Mouse (Mus musculus) heart, adult 11 months (tissue): ENCODE measurements around the gene Bad.
A peak's percentile ranks its signal among the peaks of the same experiment; 100 is the strongest.

ENCODE experiments used
- DNase-seq: peaks from one replicate; pipeline ENCODE4 v3.0.0; 2022

Bad gene

DNA sequence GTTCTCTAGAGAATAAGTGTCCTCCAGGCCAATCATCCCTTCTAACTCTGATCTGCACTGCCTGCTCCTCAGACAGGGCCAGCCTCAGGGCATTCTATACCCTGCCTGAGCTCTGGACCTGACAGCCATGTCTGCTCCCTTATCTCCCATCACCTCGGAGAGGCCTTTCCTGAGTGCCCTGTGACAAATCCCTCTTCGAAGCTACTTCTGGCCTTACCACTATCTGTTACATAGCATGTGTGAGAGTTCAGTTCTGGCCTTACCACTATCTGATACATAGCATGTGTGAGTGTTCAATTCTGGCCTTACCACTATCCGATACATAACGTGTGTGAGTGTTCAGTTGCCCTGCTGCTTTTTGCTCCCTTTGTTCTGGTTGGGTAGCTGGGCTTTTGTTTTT, 26.4 kb upstream of the Bad start:
- DNase-seq = peak; percentile 86

DNA sequence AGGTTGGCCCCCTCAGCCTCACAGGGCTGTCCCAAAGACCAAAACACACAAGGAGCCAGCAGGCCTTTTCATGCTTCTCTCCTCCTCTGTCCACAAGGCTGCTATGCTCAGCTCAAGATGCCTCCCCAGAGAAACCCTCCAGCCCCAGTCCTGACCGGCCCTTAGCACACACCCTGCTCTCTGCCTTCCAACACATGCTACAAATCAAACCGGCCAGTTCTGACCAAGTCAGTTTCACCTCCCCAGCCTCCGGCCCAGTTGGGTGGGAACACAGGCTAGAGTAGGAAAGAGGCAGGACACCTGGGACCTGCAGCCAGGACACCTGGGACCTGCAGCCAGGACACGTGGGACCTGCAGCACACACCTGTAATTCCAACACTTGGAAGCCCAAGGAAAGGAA, 25.2 kb upstream of the Bad start:
- peak; percentile 88 for DNase-seq

DNA sequence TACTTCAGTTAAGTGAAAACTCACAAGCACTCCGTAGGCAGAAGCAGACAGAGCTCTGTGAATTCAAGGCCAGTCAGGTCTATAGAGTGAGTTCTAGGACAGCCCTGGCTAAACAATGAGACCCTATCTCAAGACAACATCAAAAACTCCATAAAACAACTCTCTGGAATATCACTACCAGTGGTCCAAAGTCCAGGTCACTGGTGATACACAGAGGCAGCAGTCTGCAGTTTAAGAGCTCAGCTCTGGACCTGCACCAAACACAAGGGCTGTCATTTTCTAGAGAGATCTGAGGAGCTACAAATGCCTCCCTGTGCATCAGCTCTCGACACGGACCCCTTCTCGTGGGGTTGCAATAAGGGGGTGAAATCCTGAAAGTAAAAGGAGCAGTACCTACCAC, 23.3 kb upstream of the Bad start:
- DNase-seq = no peak

DNA sequence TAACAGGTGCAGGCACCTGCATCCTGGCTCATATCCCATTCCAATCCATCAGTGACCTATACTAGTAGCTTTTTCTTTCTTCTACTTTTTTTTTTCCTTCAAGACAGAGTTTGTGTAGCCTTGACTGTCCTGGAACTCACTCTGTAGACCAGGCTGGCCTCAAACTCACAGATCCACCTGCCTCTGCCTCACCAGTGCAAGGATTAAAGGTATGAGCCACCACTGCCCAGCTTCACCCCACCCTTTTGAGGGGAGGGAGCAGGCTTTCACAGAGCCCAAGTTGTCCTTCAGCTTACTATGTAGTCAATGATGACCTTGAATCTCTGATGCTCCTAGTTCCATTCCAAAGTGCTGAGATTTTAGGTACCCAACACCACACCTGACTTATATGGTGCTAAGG, 22.2 kb upstream of the Bad start:
- DNase-seq = peak; percentile 91

DNA sequence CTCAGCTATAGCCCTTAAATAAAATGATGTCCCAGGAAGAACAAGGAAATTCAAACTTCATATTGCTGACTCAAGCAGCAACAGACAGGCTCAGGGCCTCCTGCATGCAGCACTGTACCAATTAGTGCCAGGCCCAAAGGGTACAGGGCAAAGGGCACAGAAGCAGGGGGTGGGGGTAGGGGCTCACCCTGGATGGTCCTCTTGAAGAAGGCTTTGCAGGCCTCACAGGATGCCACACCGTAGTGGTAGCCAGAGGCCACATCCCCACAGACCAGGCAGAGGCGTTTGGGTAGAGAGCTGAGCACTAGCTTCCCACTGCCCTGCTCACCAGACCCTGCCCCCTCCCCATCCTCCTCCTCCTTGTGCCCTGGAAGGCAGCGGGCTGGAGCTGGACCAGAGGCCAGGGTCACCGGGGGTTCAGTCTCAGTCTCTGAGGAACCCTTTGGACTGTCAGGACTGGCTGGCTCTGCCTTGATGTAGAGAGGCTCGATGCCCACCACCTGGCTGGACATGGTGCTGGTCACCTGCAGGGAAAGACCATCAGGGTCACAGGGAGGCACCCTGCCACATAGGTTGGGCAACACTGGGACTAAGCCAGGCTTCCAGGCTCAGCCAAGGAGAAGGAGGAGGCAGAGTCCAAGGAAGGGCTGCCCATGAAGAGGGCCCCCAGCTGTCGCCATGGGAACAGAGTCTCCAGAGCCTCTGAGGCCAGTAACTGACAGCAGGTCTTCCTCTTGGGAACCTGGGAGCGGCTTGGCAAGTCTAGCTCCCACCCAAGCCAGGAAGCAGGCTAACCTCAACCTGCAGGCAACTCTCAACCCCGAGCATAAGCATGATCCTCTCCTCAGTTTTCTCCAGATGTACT, 21.6 kb upstream of the Bad start:
- peak; percentile 98 for DNase-seq

DNA sequence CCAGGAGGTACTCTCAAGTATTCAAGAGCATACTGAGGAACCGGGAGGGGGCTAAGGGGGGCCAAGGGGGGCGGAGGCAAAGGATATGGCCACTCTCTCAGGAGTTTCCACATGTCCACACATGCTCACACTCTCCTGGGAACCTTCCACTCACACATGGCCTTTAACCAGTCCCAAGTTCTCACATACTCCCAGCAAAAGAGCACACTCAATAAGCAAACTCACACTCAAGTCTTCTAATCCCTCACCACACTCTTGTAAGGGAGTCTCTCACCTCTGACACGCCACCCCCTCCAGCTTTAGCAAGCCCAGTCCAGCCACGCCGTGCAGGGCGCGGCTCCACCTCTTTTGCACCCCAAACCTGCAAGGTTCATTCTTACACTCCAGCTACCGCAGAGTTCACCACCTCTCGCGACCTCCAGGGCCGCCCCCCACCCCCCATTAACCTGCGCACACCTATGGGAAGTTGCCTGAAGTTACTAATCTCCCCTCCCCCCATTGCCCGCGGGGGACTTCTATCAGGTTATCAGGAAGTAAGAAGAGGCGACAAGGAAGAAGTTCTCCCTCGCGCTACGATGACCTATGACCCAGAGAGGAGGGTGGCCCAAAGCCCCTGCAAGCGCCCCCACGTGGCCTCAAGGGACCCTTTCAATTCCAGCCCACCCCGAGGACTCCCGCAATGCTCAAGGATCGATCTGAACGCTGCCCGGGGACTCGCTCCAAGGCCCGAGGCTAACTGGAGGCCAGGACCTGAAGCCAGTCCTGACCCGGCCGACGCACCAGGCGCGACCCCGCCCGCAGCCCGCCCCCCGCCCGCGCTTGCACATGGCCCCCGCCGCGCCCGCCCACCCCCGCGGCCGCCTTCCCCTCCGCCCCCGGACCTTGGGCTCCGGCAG, 20.7 kb upstream of the Bad start:
- peak; percentile 98 for DNase-seq

DNA sequence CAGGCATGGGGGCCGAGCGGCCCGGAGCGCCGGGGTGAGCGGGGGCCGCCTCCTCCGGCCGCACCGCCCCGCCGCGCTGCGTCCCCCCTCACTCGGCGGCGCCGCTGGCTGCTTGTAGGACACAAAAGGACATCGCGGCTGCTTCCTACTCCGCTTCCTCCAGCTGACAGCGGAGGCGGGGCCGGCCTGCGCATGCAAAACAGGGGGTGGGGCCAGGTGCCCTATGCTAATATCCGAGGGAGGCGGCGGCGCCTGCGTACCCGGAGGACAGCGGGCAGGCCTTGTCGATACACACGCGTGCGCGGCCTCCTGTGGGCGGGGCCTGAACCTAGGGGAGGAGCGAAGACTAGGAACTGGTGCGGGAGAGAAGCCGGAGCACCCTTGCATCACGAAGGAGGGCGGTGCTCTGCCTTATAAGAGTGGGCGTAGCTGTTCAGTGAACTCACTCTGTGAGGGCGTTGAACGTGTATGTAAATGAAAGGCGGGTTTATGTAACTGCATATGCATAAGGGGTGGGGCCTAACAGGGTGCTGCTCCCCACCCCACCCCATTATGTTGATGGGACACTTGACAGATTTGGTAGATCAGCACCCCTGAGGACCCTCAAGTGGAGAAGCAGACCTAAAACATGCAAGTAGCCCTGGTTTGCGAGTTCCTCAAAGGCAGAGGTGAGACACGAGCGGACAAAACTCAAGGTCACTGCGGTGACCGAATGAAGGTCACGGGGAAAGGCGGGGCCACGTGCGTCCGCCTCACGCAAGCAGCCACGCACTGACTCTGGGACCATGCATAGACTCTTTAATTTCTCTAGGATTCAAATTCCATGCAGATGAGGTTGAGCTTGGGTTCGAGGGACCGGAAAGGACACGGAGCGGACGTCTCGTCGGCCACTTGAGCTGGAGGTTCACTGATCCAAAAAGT, 19.8 kb upstream of the Bad start, which contains the start of gene Esrra:
TSS of gene Esrra (minus strand) at position 167 of the 921 bp plus-strand sequence.
- peak; percentile 100 for DNase-seq

DNA sequence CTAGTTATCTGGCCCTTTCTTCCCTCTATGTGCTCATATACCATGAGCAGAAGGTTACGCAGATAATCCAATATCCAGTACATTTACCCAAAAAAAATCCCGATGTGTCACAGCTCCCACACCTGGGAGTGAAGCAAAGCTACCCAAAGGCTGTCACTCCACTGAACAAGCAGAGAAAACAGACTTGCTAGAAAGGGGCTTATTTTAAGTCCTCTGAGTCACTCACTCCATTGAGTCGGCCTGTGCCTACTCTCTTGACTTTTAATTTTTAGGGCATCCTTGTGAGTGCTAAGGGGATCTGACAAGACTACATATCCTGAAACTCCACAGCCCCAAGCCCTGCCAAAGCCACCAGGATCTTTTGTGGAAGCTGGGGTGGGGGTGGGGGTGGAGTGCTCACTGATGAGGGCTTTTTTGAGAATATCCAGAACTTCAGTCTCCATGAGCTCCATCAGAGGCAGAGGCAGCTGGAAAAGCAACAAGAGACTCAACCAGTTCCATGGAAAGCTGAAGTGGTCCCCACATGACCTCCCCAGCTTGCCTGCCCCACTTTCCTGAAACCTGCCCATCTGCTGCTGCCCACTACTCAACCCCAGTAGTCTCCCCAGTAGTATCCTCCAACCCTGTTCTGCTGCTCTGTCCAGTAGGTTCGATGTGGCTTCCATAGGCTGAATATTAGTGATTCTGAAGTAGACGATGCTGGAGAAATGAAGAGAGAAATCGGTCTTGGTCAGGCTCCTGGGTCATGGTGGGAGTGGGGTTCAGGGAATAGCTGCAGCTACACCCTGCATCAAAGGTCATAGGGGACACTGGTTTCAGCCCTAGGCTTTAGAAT, 18.5 kb upstream of the Bad start:
- DNase-seq = peak; percentile 91

DNA sequence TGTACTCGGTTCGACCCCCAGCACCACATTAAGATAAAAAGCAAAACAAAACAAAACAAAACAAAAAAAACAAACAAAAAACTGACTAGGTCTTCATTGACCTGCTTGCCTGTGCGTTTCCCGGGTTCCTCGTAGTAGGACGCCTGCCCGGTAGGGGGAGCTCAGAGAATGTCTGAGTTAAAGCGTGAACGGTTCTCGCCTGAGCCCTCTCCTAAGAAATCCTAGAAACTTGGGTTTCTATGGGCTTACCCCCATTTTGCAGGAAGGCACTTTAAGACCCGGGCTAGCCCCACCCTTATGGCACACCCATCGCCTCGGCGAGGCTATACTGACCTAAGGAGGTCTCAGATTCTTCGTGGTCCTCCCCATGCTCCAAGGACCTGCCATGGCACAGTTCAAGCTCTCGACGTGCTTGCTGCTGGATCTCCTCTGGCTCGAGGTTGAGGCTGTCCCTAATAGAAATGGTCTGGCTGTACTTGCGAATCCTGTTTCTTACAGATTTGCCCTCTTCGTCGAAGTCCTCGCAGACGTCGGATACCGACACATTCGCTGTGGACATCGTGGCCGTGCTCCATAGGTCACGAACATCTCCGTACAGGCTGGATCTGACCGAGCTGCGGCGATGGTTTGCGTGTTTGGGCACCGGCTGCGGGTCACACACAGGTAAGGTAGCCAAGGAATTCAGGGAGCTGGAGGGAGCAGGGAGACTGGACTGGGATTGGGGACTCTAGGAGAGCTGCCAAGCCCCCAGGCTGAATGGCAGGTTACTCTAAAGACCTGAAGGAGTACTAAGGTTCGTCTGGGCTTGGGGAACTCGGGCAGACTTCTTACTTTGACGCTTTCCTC, 17.0 kb upstream of the Bad start:
- peak; percentile 95 for DNase-seq

DNA sequence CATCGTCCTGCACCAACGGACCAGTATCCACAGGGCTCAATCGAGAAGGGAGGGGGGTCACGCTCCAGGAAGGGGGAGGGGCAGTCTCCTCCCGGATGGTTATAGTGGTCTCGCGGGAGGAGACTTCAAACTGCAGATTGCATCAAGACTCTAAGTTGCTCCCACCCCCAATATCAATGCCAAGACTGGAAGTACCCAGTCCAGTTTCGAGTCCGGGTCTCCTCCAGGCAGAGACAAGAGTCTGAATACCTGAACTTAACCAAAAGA, 16.4 kb upstream of the Bad start, which contains the start of gene Catsperz:
TSS of gene Catsperz (minus strand) at position 74 of the 267 bp plus-strand sequence.
- DNase-seq = no peak

DNA sequence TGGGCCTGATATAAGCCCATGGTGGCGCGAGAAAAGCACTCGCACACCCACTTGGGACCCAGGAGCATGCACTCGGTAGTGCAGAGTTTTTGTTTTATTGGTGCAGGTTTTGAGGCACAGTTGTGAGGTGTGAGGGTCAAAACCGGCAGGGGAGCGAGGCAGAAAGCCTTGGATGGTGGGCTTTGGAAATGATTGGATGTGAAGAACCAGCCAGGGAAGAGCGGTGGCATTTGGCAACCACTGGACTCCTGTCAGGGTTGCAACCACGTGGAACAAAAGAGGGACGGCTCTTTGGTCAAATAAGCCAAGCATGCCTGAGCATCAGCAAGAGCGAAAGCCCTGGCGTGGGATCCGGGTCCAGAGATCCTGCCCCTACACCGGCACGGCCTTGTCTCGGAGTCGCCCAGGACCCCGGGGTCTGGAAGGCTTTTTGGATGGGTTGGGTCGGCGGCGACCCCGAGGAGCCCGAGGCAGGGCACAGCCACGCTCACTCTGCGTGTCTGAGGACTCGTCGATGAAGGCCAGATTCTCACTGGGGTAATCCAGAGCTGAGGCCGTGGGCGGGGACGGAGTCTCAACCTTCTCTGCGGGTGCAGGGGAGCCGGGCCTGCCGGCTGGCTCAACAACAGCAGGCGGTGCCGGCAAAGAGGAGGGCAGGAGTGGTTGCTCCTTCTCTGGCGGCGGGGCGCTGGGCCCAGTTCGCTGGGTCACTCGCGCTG, 15.9 kb upstream of the Bad start:
- DNase-seq = peak; percentile 89

DNA sequence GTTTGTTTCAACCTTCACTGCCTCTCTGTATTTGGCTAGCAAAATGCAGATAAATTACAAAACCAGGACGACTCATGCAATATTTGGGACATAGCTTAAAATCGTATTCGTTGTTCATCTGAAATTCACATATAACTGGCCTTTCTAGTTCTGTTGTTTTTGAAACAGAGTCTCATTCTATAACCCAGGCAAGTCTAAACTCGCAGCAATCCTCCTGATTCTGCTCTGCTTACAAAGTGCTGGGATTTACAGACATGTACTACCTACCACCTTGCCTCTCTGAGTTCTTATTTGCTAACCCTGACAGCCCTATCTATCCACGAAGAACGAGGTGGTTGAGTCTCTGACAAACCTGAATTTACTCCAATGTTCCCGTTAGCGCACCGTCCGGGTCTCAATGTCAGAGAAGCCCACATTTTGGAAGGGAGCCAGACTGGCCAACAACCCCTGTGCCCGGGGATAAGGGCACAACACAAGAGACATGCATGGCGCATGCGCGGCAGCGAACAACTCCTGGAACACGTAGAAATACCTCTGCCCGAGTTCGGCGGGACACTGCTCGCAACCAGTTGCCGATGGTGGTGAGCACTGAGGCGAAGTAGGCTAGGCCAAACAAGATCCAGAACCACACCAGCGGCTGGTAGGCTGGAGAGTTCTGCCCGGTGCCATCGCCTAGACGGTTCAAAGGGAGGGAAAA, 15.0 kb upstream of the Bad start:
- peak; percentile 93 for DNase-seq

DNA sequence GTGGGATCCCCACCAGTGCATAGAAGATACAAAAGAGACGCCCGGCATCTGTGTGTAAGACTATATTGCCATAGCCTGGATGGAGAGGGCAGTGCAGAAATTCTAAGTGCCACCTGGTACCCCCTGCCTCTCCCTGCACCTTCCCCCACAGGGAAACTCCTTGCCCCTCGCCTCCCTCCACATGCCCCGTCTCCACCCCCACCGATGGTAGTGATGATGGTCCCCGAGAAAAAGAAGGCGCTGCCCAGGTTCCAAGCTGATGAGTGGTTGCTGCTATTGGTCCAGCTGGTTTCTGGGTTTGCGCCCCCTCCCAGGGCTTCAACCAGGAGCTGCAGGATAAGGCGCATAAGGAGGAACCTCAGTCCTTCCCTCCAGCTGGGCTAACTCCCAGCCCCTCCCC, 13.6 kb upstream of the Bad start:
- DNase-seq = peak; percentile 86

DNA sequence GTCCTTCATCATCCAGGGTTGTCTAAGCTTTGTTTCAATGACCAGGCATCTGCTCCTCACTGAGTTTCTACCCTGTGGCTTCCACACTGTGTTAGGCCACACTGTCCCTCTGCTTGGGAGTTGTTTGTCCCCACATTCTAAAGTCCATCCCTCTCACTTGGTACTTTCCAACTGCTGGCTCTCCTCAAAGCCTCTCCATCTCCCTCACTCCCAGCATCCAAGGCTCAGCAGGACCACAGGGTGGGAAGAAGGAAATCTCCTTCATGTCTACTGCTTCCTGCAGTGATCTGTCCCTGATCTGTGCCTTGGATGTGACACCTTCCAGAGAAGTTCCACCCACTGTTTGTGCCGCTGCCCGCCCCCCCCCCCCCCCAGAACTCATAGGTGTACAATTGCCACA, 10.7 kb upstream of the Bad start:
- DNase-seq = peak; percentile 83

DNA sequence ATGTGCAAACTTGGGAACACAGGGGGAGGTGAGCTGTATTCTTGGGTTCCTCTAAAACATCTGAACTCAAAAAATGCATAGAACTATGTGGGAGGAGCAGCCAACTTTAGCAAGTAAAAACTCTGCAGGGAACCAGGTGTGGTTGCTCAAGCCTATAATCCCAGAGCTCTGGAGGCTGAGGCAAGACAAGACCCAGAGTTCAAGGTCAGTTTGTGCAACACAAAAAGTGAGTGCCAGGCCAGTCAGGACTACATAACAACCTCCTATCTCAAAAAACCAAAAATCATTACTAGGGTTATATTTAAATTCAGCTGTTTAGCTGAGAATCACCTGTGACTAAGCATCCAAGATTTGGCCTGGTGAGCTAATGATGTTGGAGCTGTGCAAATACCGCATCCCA, 9.6 kb upstream of the Bad start:
- no peak for DNase-seq

DNA sequence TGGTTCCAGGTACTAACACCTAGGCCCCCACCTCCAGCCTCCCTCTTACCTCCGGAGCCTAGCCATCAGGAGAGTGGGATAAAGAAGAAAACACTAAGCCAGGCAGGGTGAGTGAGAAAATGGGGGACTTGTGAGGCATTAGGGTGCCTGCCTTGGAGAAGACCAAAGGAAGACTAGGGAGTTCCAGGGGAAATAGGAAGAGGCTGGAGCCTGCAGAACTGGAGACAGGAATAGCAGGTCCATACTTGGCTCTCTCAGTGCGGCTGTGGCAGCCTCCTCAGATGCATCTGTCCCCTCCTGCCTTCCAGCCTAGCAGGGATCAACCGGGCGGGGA, 8.6 kb upstream of the Bad start:
- peak; percentile 82 for DNase-seq

DNA sequence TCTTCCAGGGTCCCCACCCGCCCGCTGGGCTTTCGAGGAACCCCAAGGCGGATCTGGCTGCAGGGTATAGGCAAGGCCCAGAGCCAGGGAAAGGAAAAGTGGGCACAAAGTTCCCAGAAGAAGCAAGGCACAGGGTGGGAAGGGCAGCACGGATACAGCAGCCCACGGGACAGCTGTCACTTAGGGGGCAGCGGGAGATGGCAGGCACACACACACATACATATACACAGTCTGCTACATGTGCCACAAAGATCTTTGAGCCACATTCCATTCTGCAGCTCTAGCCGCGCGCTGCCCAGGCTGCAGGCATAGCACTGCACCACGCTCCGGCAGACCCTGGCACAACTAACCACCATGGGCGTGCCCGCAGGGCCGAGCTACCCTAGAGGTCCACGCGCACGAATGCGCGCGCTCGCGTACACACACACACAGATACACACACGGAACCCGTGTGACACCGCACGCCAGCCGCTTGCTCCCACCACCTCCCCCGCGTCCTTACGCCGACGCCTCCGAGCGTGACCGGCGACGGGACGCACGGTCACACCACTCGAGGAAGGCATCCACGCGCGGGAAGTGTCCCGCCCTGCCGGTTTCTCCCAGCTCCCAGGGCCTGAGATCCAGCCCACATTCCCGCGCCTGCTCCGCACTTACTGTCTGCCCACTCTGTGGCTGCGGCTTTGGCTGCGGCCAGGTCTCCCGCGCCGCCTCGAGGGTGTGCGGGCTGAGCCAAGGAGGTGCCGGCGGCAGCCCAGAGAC, 8.0 kb upstream of the Bad start:
- DNase-seq = peak; percentile 92

DNA sequence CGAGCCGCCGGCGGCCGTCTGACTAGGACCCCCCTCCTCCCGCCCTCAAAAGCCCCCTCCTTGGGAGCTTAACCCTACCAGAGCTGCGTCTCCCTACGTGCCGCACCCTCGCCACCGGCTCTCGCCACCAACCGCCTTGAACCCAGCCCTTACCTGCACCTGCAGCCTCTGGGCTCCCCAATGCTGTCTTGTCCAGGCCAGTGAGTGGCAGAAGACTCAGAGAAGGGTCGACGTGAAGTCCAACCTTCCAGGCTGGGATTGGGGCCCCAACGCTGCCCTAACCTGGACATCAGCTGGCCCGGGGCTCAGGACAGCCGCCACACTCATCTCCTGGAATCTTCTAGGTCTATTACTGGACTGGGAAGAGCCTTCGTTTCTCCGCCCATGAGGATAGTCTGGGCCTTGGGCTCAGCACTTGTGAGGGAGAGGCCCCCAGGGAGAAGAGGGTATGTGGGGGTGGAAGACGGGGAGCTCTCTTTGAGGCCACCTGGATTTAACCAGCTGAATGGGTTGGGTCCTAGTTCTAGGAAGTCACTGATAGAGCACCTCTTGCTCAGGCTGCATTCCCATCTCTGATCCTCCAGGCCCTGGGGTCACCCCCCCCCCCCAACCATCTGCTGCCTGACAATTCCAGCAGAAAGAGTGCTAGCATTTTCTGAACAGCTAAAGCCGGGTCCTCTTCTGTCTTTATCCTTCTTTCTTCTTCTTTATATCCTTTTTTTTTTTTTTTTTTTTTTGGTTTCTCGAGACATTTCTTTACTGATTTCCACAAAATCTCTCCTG, 7.3 kb upstream of the Bad start, which contains the start of gene Kcnk4:
TSS of gene Kcnk4 (minus strand) at position 321 of the 783 bp plus-strand sequence.
- DNase-seq = no peak
